Mouse (Mus musculus) liver, embryonic 18 days (tissue): Measurements from ENCODE around the gene Myl6. TPM values are rescaled to one million over a fixed set of nuclear protein-coding genes. Genes with fewer than 3 reads are reported as not detected.

Experiments
- polyA plus RNA-seq: library from polyadenylated mRNA; depleted of rRNA; stranded (reverse); fragments of >200 nt; gene quantifications from 2 replicates; pipeline ENCODE4 v1.2.3, GENCODE M21; 2012; rRNA removed

The Myl6 gene
- 627 and 720 TPM in 2 replicates for polyA plus RNA-seq

DNA sequence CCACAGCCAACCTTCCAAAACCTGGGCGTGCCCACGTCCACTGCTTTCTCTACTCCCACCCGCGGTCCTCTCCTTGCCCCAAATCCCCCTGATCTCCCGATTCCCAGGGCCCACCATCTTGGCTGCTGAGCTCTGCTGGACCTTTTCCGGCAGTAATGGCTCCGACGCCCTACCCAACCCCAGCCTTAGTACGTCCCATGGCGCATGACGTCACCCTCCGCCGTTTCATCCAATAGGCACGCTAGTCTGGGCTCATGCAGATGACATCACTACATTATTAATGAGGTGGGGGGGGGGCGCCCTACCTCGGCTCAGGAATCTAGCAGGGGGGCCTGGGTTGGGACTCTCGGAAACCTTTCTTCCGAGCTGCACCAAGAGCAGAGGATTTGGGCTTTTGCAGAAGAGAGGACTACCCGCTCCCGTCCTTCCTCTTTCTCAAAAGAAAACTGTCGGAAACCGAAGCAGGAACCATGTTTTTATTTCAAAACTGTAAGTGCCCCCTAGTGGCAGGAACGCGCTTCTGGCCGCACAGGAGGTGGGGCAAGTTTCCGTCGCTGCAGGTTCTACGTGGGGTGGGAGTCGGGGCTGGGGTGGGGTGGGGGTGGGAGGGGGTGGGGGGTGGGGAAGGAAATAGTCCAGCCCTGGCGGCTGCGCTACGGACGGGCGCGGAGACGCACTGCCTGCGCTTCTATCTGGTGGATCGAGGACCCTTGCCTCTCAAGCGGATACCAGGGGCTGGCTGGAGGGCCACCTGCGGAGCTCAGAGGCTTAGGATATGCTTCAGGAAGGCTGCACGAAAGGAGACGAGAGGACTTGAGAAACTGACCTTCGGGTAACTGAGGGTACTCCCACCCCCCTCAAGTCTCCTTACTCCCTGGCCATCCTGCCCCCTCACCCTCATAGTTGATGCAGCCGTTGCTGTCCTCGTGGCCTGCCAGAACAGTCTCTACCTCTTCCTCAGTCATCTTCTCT, at the start of gene Myl6:
TSS of gene Myl6 (minus strand) at position 451 of the 972 bp plus-strand sequence.

DNA sequence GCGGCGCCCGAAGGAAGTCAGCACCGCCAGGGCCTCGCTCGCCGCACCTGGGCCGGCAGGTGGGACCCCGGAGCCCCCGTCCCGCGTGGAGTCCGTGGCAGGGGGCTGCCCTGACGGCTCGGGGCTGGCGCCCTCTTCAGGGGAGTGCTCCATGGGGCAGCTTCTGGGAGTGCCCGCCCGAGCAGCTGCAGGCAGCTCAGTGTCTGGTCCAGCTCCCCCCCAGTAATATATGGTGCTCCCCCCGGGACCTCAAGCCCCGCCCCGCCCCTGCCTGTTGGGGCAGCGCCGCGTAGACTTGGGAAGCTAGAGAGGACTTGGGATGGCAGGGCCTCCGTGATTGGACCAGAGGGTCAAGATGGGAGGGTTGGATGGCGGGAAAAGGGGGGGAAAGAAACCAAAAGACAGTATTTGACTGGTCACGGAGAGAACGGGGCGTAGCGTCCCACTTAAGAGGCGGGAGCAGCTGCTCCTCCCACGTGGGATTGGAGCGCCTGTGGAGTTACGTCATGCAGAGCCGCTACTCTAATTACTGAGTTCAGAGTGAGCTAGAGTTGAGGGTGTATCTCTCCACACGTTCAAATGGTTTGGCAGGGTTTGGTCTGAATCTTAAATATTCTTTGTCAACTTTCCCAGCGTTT, 31.8 kb upstream of the Myl6 start, which contains the start of gene Esyt1:
TSS of gene Esyt1 (minus strand) at position 201 of the 638 bp plus-strand sequence.

DNA sequence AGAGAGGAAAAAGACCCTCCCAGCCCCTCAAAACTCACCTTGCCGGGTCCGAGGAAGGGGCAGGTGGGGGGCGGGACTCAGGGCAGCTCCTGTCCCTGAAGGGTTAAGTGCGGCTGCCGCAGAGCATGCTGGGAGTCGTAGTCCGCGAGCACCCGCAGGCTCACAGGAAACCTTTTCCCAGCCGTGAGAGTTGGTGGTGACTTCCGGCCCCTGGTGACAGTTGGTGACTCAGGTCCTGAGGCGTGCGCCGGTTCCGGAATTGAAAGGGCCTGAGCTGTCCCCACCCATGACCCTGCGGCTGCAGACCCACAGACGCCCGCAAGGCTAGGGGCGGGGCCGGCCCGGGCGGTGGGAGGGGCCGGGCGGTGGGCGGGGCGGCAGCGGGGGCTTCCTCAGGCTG, 4.6 kb upstream of the Myl6 start, which contains the start of gene Myl6b:
TSS of gene Myl6b (minus strand) at position 96 of the 400 bp plus-strand sequence.

DNA sequence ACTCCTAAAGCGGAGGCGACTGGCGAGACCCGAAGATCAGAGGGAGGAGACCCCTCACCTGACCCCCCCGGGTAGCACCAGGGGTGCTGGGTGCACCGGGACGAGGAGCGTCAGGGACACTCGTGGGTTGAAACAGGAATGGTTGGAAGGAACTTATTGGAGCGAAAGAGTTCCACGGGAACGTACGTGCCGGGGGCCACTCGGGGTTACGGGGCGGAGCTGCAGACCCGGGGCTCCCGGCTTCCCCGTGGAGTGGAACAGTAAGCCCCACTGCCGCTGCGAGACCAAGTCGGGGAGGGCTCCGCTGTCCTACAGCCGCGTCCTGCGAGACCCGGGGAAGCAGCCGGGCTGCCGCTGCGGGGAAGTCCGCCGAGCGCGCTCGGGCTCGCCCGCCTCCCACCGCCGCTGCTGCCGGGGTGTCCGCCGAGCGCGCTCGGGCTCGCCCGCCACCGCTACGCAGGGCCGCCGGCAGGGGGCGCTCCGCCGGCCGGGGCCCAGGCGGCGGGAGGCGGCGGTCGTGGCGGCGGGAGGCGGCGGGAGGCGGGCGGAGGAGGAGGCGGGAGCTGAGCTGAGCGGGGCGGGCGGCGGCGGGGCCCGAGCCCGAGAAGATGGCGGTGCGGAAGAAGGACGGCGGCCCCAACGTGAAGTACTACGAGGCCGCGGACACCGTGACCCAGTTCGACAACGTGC, 35.1 kb downstream of the Myl6 start, which contains the start of gene Smarcc2:
TSS of gene Smarcc2 (plus strand) at position 530 of the 690 bp plus-strand sequence.

Other genes with a start within 250 kb of the Myl6 start
- gene Apon, start 240.0 kb downstream of the Myl6 start, polyA plus RNA-seq: 13.0 and 18.7 TPM in 2 replicates
- gene Apof, start 225.5 kb downstream of the Myl6 start, polyA plus RNA-seq: 813 and 951 TPM in 2 replicates
- 20.6 and 23.1 TPM in 2 replicates for gene Stat2, start 223.6 kb downstream of the Myl6 start, polyA plus RNA-seq
- gene Il23a, start 195.4 kb downstream of the Myl6 start, polyA plus RNA-seq: 0.03 and 0.06 TPM in 2 replicates
- gene Pan2, start 190.8 kb downstream of the Myl6 start, polyA plus RNA-seq: 13.6 and 15.8 TPM in 2 replicates
- gene Cnpy2, start 171.7 kb downstream of the Myl6 start, polyA plus RNA-seq: 57.3 and 69.2 TPM in 2 replicates
- 59.5 and 64.0 TPM in 2 replicates for gene Cs, start 156.4 kb downstream of the Myl6 start, polyA plus RNA-seq
- gene Coq10a, start 125.1 kb downstream of the Myl6 start, polyA plus RNA-seq: 10.3 and 10.8 TPM in 2 replicates
- 4.4 and 6.2 TPM in 2 replicates for gene Ankrd52, start 117.0 kb downstream of the Myl6 start, polyA plus RNA-seq
- gene Slc39a5, start 92.9 kb downstream of the Myl6 start, polyA plus RNA-seq: 99.5 and 112 TPM in 2 replicates
- gene Nabp2, start 82.7 kb downstream of the Myl6 start, polyA plus RNA-seq: 16.8 and 18.7 TPM in 2 replicates
- 7.0 and 8.3 TPM in 2 replicates for gene Rnf41, start 82.5 kb downstream of the Myl6 start, polyA plus RNA-seq
- 25.6 and 31.2 TPM in 2 replicates for gene Smarcc2, start 34.9 kb downstream of the Myl6 start, polyA plus RNA-seq
- 0.53 and 0.67 TPM in 2 replicates for gene Myl6b, start 4.5 kb upstream of the Myl6 start, polyA plus RNA-seq
- 10.8 and 12.1 TPM in 2 replicates for gene Esyt1, start 31.7 kb upstream of the Myl6 start, polyA plus RNA-seq
- gene Zc3h10, start 53.6 kb upstream of the Myl6 start, polyA plus RNA-seq: 4.0 and 4.5 TPM in 2 replicates
- 1,648 and 2,151 TPM in 2 replicates for gene Rpl41, start 55.2 kb upstream of the Myl6 start, polyA plus RNA-seq
- 67.0 and 72.0 TPM in 2 replicates for gene Pa2g4, start 71.8 kb upstream of the Myl6 start, polyA plus RNA-seq
- gene Erbb3, start 95.5 kb upstream of the Myl6 start, polyA plus RNA-seq: 7.5 and 8.2 TPM in 2 replicates
- gene Rps26, start 132.6 kb upstream of the Myl6 start, polyA plus RNA-seq: 667 and 775 TPM in 2 replicates
- gene Ikzf4, start 151.8 kb upstream of the Myl6 start, polyA plus RNA-seq: 0.72 and 1.2 TPM in 2 replicates
- gene Suox, start 179.9 kb upstream of the Myl6 start, polyA plus RNA-seq: 6.8 and 8.7 TPM in 2 replicates
- 32.7 and 34.3 TPM in 2 replicates for gene Rab5b, start 202.1 kb upstream of the Myl6 start, polyA plus RNA-seq
- gene Pmel, start 210.1 kb upstream of the Myl6 start, polyA plus RNA-seq: 0.49 and 0.59 TPM in 2 replicates
- 31.5 and 32.7 TPM in 2 replicates for gene Cdk2, start 210.9 kb upstream of the Myl6 start, polyA plus RNA-seq